Mouse (Mus musculus) testis, adult 2 months (tissue): ENCODE measurements around the gene Sfpq.

Experiments used
- CTCF ChIP-seq: fragments of 200-500 bp; IDR thresholded peaks from 2 replicates; pipeline ENCODE4 v1.5.1; 2012; ENCODE audit warnings: low read depth, mild to moderate bottlenecking, inconsistent platforms, low read length, moderate library complexity; ENCODE audit not compliant: control insufficient read depth, insufficient read depth, insufficient replicate concordance
- POLR2A ChIP-seq: fragments of 200-500 bp; IDR thresholded peaks from 2 replicates; pipeline ENCODE4 v1.6.1; 2012; ENCODE audit warnings: low read depth, mild to moderate bottlenecking, inconsistent platforms, low read length, moderate library complexity; ENCODE audit not compliant: control insufficient read depth

DNA sequence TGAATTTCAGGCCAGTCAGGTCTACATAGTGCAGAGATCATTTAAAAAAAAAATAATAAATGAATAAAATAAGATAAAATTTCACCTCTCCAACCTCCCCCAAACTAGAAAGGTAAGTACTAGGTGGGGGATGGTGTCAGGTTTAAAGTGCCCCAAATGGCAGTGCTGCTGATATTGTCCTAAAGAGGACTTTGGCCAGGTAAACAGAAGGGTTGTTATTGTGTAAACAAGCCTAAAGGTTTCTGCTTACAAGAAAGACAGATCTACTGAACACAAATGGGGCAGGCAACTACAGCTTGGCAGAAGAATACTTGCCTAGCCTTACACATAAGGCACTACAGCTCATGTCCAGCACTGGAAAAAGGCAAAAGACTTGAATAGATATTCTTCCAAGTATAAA lies 30.6 kb upstream of the Sfpq start:
- TF ChIP-seq POLR2A, result no peak
- no peak for TF ChIP-seq CTCF
